Mouse (Mus musculus) intestine, postnatal 0 days (tissue): ENCODE measurements around the gene Rnf183. TPM values are rescaled to one million over a fixed set of nuclear protein-coding genes. Genes with fewer than 3 reads are reported as not detected.
A peak's percentile ranks its signal among the peaks of the same experiment; 100 is the strongest.
"Not testable (repeated sequence)": the region's sequence is repeated elsewhere in the genome, so short reads cannot be mapped to it uniquely, and the experiment has no call there.

Experiments
- ATAC-seq: fragments of 200-750 bp; cut with Nextera tagmentation; 2 replicates; pipeline ENCODE4 v1.8.0; 2017; ENCODE audit warnings: mild to moderate bottlenecking, moderate TSS enrichment, moderate library complexity
- H3K27ac ChIP-seq: fragments of 300-500 bp; sonication (generic); 2 replicates; pipeline ENCODE4 v1.5.1; 2014; ENCODE audit warnings: mild to moderate bottlenecking, low read depth, low read length, moderate library complexity
- H3K27me3 ChIP-seq: fragments of 300-500 bp; sonication (generic); replicated peaks from 2 replicates; pipeline ENCODE4 v1.6.1; 2014; ENCODE audit warnings: low read length, mixed read lengths; ENCODE audit not compliant: control insufficient read depth, insufficient read depth
- H3K36me3 ChIP-seq: fragments of 300-500 bp; sonication (generic); 2 replicates; pipeline ENCODE4 v1.6.1; 2014; ENCODE audit warnings: mild to moderate bottlenecking, moderate library complexity; ENCODE audit not compliant: control insufficient read depth, insufficient read depth
- H3K4me1 ChIP-seq: fragments of 300-500 bp; sonication (generic); replicated peaks from 2 replicates; pipeline ENCODE4 v1.6.1; 2014; ENCODE audit warnings: antibody characterized with exemption, low read length, mixed read lengths; ENCODE audit not compliant: control insufficient read depth, insufficient read depth
- H3K4me2 ChIP-seq: fragments of 300-500 bp; sonication (generic); replicated peaks from 2 replicates; pipeline ENCODE4 v1.6.1; 2014; ENCODE audit warnings: low read depth, mild to moderate bottlenecking, moderate library complexity
- H3K4me3 ChIP-seq: fragments of 300-500 bp; sonication (generic); 2 replicates; pipeline ENCODE4 v1.5.1; 2014; ENCODE audit warnings: low read depth, low read length
- H3K9ac ChIP-seq: fragments of 300-500 bp; sonication (generic); 2 replicates; pipeline ENCODE4 v1.6.1; 2014; ENCODE audit warnings: mild to moderate bottlenecking, low read depth, low read length
- H3K9me3 ChIP-seq: fragments of 300-500 bp; sonication (generic); 2 replicates; pipeline ENCODE4 v1.6.1; 2016; ENCODE audit warnings: mixed run types; ENCODE audit not compliant: control insufficient read depth
- CTCF ChIP-seq: sonication (generic); IDR thresholded peaks from 2 replicates; pipeline ENCODE4 v1.5.1; 2016; ENCODE audit warnings: low read depth, mild to moderate bottlenecking, control low read depth, antibody characterized with exemption, moderate library complexity
- WGBS: fragments of 180-500 bp; shearing (Covaris S2); extraction: QIAGEN DNeasy Blood & Tissue Kit; methylation state at CpG from one replicate; pipeline ENCODE4 v1.1.7; 2014; 5-methylcytosine and 5-hydroxymethylcytosine counted together
- polyA plus RNA-seq: library from polyadenylated mRNA; unstranded; fragments of >200 nt; fragmentation: Nextera tagmentation; extraction: Ambion mirVana; gene quantifications from 2 replicates; pipeline ENCODE4 v1.2.1, GENCODE M21; 2015

Gene Rnf183
- polyA plus RNA-seq: 0.14 and 0.35 TPM in 2 replicates

DNA sequence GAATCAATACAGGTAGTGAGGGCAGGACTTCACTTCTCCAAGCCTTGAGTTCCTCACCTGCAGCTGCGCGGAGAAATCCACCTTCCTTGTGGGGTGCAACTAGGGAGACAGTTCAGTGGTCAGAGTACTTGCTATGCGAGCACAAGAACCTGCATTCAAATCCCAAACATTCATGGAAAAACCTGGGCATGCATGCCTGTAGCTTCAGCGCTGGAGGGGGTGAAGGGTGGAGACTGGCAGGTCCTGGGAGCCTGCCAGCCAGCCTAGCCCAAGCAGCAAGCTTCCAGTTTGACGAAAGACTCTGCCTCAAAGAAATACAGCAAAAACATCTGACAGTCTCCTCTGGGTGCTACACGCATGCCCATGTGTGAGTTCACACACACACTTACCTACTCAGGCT, at the start of gene Rnf183:
Gene Rnf183, minus strand, starts transcription at position 172 of the 400 bp plus-strand sequence.
- H3K36me3 ChIP-seq: no peaks in the 10 kb centered on the region
- no peak within 1 kb of the TSS for H3K9ac ChIP-seq
- TF ChIP-seq CTCF: no peak
- no peak within 1 kb of the TSS for H3K4me3 ChIP-seq
- no peak within 1 kb of the TSS for H3K27ac ChIP-seq
- H3K27me3 ChIP-seq: no peaks in the 10 kb centered on the region
- no peaks in the 10 kb centered on the region for H3K9me3 ChIP-seq
- ATAC-seq: no peak
- 85% methylated on average over 6 of the region's 6 CpGs for WGBS
- no peaks in the 10 kb centered on the region; the same call in 1 of the 2 replicates for H3K4me1 ChIP-seq
- H3K4me2 ChIP-seq: no peak within 1 kb of the TSS

DNA sequence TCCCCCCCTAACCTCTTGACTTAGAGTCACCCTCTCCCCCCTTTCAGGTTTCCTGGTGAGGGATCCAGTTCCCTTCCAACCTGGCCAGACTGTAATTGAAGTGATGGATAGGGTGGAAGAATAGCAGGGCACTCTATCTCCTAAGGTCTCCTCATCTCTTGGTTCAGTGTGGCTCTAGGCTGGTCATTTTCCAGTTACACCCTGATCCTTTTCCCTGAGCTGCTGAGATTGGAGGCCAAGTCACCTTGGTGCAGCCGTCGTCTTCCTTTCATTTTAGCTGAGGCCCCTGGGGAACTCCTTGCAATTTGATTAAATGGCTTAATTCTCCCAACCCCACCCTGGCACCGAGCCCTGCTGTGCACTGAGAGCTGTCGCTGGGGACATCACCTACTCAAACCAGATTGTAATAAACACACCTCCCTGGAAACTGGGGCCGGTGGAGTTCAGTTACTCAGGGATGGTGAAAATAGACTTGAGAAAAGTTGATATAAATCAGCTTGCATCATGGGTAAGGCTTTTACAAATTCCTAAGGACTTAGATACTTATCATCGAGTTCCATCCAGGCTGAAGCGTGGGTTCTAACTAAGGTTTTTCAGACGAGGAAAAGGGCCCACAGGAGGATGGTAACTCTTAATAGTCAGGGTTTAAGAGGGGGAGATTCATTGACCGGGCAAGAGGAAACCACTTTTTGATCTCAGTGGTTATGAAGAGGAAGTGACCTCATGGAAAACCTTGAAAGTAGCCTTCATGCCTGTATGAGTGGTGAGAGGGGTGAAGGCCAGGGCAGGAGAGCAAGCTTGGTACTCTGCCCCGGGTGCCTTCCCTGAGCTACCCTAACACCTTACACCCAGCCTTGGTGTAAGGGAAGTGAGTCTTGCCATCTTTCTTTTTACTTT, 45.9 kb upstream of the Rnf183 start:
- 20% methylated on average over 10 of the region's 10 CpGs for WGBS
- no peaks in the 10 kb centered on the region for H3K36me3 ChIP-seq
- no peaks in the 10 kb centered on the region for H3K9me3 ChIP-seq
- H3K4me2 ChIP-seq: peak overlapping the region; percentile 91
- peaks cover 7% of the 10 kb centered on the region; the same call in 1 of the 2 replicates for H3K4me1 ChIP-seq
- H3K27me3 ChIP-seq: no peaks in the 10 kb centered on the region
- H3K27ac ChIP-seq: no peak overlapping the region
- ATAC-seq: no peak
- peak overlapping the region; percentile 60 for H3K4me3 ChIP-seq
- TF ChIP-seq CTCF: no peak
- H3K9ac ChIP-seq: no peak overlapping the region

DNA sequence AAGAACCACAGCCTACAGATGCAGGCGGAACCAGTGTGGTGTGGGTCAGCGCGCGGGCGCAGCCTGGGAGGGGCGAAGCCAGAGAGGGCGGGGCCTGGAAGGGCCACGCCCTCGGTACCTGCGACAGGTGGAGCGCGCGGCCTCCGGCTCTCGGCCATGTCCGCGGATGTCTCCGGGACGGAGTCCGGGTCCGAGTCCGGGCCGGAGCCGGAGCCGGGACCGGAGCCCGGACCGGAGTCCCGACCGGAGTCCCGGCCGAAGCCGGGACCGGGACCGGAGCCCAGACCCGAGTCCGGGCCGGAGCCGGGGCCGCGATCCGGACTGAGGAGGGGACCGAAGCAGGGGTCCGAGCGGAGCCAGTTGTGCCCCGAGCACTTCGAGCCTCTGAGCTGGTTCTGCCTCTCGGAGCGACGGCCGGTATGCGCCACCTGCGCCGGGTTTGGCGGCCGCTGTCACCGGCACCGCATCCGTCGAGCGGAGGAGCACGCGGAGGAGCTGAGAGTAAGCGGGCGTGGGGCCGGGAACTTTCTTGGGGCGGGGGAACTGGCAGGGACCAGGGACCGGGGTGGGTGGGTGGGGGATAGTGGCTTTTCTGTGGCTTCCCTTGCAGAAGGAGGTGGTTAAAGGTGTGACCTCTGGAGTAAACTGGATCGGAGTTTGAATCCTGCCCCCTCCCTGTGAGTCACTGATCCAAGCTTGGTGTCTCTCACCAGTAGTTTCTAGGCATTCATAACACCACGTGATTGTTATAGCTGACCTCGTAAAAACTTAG, 45.1 kb upstream of the Rnf183 start, which contains the start of gene Bspry:
Gene Bspry, plus strand, starts transcription at position 117 of the 772 bp plus-strand sequence.
- TF ChIP-seq CTCF: no peak
- Histone ChIP-seq H3K4me3 (peak within 1 kb of the TSS; percentile 60), H3K4me1 (no peaks in the 10 kb centered on the region), H3K27me3 (no peaks in the 10 kb centered on the region), H3K9me3 (no peaks in the 10 kb centered on the region), H3K27ac (peak within 1 kb of the TSS; percentile 73), H3K9ac (peak within 1 kb of the TSS; percentile 66), H3K4me2 (peak within 1 kb of the TSS; percentile 91), H3K36me3 (no peaks in the 10 kb centered on the region)
- 1% methylated on average over 70 of the region's 71 CpGs for WGBS
- ATAC-seq: peak; percentile 88

DNA sequence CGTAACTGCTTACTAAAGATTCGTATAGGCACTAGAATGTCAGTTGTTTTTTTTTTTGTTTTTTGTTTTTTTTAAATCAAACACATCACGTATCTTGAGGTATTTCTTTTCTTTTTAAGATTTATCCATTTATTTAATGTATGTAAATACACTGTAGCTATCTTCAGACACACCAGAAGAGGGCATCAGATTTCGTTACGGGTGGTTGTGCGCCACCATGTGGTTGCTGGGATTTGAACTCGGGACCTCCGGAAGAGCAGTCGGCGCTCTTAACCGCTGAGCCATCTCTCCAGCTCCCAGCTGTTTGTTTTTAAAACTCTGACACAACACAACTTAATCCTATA, 44.5 kb upstream of the Rnf183 start:
- WGBS: 11% methylated on average over 11 of the region's 11 CpGs
- not testable (repeated sequence) for H3K27me3 ChIP-seq, ATAC-seq, H3K27ac ChIP-seq, H3K36me3 ChIP-seq, H3K4me1 ChIP-seq, H3K9me3 ChIP-seq
- peak overlapping the region; percentile 91 for H3K4me2 ChIP-seq
- peak overlapping the region; percentile 60 for H3K4me3 ChIP-seq
- TF ChIP-seq CTCF: peak; percentile 76
- H3K9ac ChIP-seq: peak overlapping the region; percentile 66; the same call in 1 of the 2 replicates

DNA sequence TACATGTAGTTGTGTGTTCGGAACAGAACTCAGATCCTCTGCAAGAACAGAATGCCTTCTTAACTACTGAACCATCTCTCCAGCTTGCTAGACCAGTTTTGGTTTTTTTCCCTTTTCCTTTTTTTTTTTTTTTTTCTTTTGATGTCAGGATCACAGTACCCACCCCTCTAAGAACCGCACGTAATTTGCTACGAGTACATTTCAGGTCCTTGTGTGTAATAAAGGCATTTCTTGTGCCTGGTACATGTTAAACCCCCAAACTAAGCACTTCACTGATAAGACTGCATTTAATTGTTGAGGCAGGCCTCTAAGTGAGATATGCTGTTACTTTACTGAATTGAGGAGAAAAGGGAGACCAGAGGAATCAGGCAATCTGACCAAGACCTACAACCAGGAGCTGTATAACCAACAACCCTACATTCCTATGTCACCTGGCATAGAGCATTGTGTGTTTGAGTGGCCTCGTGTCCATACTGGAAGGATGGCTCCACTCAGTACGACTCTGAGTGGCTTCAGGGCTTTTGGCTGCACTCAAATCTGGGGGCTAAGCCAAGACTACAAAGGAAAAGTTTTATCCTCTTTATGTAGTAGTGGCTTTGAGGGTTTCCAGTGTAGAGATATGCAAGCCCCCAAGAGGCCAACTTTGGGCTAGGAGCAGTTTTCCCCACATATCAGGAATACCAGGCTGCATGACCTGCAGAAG, 42.6 kb upstream of the Rnf183 start:
- Histone ChIP-seq H3K9me3 (no peaks in the 10 kb centered on the region), H3K36me3 (no peaks in the 10 kb centered on the region), H3K4me3 (no peak overlapping the region), H3K4me2 (no peak overlapping the region), H3K4me1 (no peaks in the 10 kb centered on the region), H3K27me3 (no peaks in the 10 kb centered on the region), H3K27ac (no peak overlapping the region), H3K9ac (no peak overlapping the region)
- 44% methylated on average over 6 of the region's 6 CpGs for WGBS
- no peak for ATAC-seq
- TF ChIP-seq CTCF: no peak
